8 mouse cellular contexts compared by ENCODE assay signal in genomic region chr11:32141034-32141433, GRCm38 (mm10). TPM values are rescaled to one million over a fixed set of nuclear protein-coding genes. Genes with fewer than 3 reads are reported as not detected.
DNase-seq lines count a peak whose midpoint lies in the region; ATAC-seq and TF ChIP-seq lines count a peak whose summit lies in the region.
"Had no signal": no experiment of that assay in that cellular context is flagged by ENCODE, and none has a peak within 500 bp of the region (broad histone marks: within the 10 kb centered on the region; RNA-seq: fewer than 3 reads in every experiment).

No protein-coding gene starts in this region.

- no peaks in the 10 kb centered on the region for H3K27me3 ChIP-seq in ES-Bruce4 (ENCODE audit: control insufficient read depth, insufficient read depth, low read length, poor library complexity, severe bottlenecking)
- no peaks in the 10 kb centered on the region for H3K27me3 ChIP-seq in forebrain, embryonic 14.5 days (replicated peaks; ENCODE audit: control insufficient read depth, insufficient read depth, low read length)
- H3K27me3 ChIP-seq in hindbrain, postnatal 0 days (ENCODE audit: insufficient read depth, low read length), result no peaks in the 10 kb centered on the region

- peak; percentile 82 to 84 for DNase-seq in B cell, adult 2 months
- DNase-seq in c-Kit-positive CD71-positive TER-119-negative erythroid progenitor cells, embryonic 14.5 days (ENCODE audit: low read depth), result peak; percentile 48
- peak; percentile 81 for DNase-seq in forebrain, embryonic 14.5 days (ENCODE audit: low spot score)
- DNase-seq in hindbrain, postnatal 0 days (ENCODE audit: low spot score), result peak; percentile 72
- peak; percentile 55 for DNase-seq in lung, postnatal 25 days (ENCODE audit: low spot score)
- peak; percentile 60 for DNase-seq in right cerebral cortex, postnatal 14 days

- 13% methylated on average over 2 of the region's 2 CpGs for WGBS in forebrain, embryonic 14.5 days
- WGBS in hindbrain, postnatal 0 days, result 18% methylated on average over 2 of the region's 2 CpGs

- TF ChIP-seq EP300 in ES-Bruce4 (IDR thresholded peaks at IDR 0.05; ENCODE audit: insufficient read depth, low read depth, low read length), result 0 out of 2 replicates have a peak, but pooled peaks have one; percentile 59

- H3K4me1 ChIP-seq in ES-Bruce4 (ENCODE audit: control insufficient read depth, insufficient read depth, low read length), result peaks cover 4% of the 10 kb centered on the region
- H3K4me1 ChIP-seq in forebrain, embryonic 14.5 days (ENCODE audit: control insufficient read depth, insufficient read depth, low read length), result peaks cover 41% of the 10 kb centered on the region
- peaks cover 23% of the 10 kb centered on the region for H3K4me1 ChIP-seq in hindbrain, postnatal 0 days (ENCODE audit: insufficient read depth, low read length)

- H3K4me2 ChIP-seq in forebrain, embryonic 14.5 days (ENCODE audit: low read length), result no peak overlapping the region
- H3K4me2 ChIP-seq in hindbrain, postnatal 0 days (ENCODE audit: low read depth, low read length), result no peak overlapping the region
- H3K4me2 ChIP-seq: heart, embryonic 13.5 days had no signal

- TF ChIP-seq CTCF in ES-Bruce4 (IDR thresholded peaks at IDR 0.05; ENCODE audit: low read depth, low read length), result peak; percentile 98
- TF ChIP-seq CTCF in hindbrain, postnatal 0 days (IDR thresholded peaks at IDR 0.05; ENCODE audit: low read depth), result peak; percentile 94

- no peaks in the 10 kb centered on the region for H3K36me3 ChIP-seq in ES-Bruce4 (ENCODE audit: control insufficient read depth, insufficient read depth, low read length, poor library complexity, severe bottlenecking)
- no peaks in the 10 kb centered on the region for H3K36me3 ChIP-seq in forebrain, embryonic 14.5 days (ENCODE audit: control insufficient read depth, insufficient read depth, low read length)
- no peaks in the 10 kb centered on the region for H3K36me3 ChIP-seq in hindbrain, postnatal 0 days (ENCODE audit: insufficient read depth, low read length)
- H3K36me3 ChIP-seq: heart, embryonic 13.5 days had no signal

- no peak overlapping the region for H3K27ac ChIP-seq in ES-Bruce4 (ENCODE audit: insufficient read depth, low read length)
- H3K27ac ChIP-seq in forebrain, embryonic 14.5 days (ENCODE audit: low read depth, low read length), result peak overlapping the region; percentile 91
- H3K27ac ChIP-seq in hindbrain, postnatal 0 days, result no peak overlapping the region
- H3K27ac ChIP-seq: heart, embryonic 13.5 days had no signal

- H3K9me3 ChIP-seq in ES-Bruce4 (replicated peaks; ENCODE audit: control insufficient read depth, insufficient read depth, low read length, poor library complexity, severe bottlenecking), result no peaks in the 10 kb centered on the region
- H3K9me3 ChIP-seq in forebrain, embryonic 14.5 days (replicated peaks; ENCODE audit: control insufficient read depth, low read length), result no peaks in the 10 kb centered on the region
- H3K9me3 ChIP-seq in hindbrain, postnatal 0 days (ENCODE audit: low read length), result no peaks in the 10 kb centered on the region
- H3K9me3 ChIP-seq: heart, embryonic 13.5 days had no signal

- peak; percentile 21; the same call in 1 of the 2 replicates for ATAC-seq in forebrain, embryonic 14.5 days
- no peak for ATAC-seq in hindbrain, postnatal 0 days

- H3K4me3 ChIP-seq in ES-Bruce4 (ENCODE audit: low read depth, low read length), result no peak overlapping the region
- no peak overlapping the region for H3K4me3 ChIP-seq in forebrain, embryonic 14.5 days (ENCODE audit: low read depth, low read length)
- no peak overlapping the region for H3K4me3 ChIP-seq in hindbrain, postnatal 0 days (ENCODE audit: low read length)
- H3K4me3 ChIP-seq: heart, embryonic 13.5 days had no signal

- no peak for TF ChIP-seq POLR2A in ES-Bruce4 (IDR thresholded peaks at IDR 0.05; ENCODE audit: insufficient read depth, low read length)

- no peak overlapping the region for H3K9ac ChIP-seq in ES-Bruce4 (ENCODE audit: low read depth, poor library complexity, severe bottlenecking)
- H3K9ac ChIP-seq in forebrain, embryonic 14.5 days (ENCODE audit: low read length), result no peak overlapping the region
- H3K9ac ChIP-seq in hindbrain, postnatal 0 days (replicated peaks; ENCODE audit: low read length), result no peak overlapping the region
- H3K9ac ChIP-seq: heart, embryonic 13.5 days had no signal

RNA-seq across cellular contexts. Expression of gene Il9r, which starts 59.0 kb away (rescaled TPM):
- polyA plus RNA-seq in ES-Bruce4 (2011; ENCODE audit: insufficient read depth, insufficient read length, low read depth, missing spikeins), result not detected in 2 replicates
- polyA plus RNA-seq in forebrain, embryonic 14.5 days (2014; fragmentation: Nextera tagmentation; extraction: Ambion mirVana), result not detected in 2 replicates
- not detected in 2 replicates for total RNA-seq in hindbrain, postnatal 0 days (2014; rRNA removed)
- polyA plus RNA-seq in hindbrain, postnatal 0 days (2015; fragmentation: Nextera tagmentation; extraction: Ambion mirVana), result not detected in 2 replicates
